Mouse (Mus musculus) liver, postnatal 0 days (tissue): ENCODE measurements around the gene Dnlz.
"Not testable (repeated sequence)": the region's sequence is repeated elsewhere in the genome, so short reads cannot be mapped to it uniquely, and the experiment has no call there.

Source experiments
- CTCF ChIP-seq: sonication (generic); IDR thresholded peaks from 2 replicates; pipeline ENCODE4 v1.5.1; 2016; ENCODE audit warnings: antibody characterized with exemption, low read depth
- EP300 ChIP-seq: IDR thresholded peaks from 2 replicates; pipeline ENCODE4 v1.6.1; 2016; ENCODE audit warnings: antibody characterized with exemption, low read depth, mild to moderate bottlenecking

DNA sequence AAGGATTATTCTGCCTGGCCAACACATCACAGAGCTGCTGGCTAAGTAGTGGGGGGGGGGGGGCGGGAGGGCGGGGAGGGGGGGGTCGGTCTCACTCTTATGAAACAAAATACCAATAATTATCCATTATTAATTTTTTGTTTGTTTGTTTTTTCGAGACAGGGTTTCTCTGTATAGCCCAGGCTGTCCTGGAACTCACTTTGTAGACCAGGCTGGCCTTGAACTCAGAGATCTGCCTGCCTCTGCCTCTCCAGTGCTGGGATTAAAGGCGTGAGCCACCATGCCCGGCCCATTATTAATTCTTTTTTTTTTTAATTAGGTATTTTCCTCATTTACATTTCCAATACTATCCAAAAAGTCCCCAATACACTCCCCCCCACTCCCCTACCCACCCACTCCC is 29.0 kb upstream of the Dnlz start:
- not testable (repeated sequence) for TF ChIP-seq CTCF, EP300
